Mouse (Mus musculus) heart, adult 8-10 months (tissue): ENCODE results near the gene Carmil1. TPM values are rescaled to one million over a fixed set of nuclear protein-coding genes. Genes with fewer than 3 reads are reported as not detected.
A peak's percentile ranks its signal among the peaks of the same experiment; 100 is the strongest.

Experiments used
- DNase-seq: peaks from one replicate; pipeline ENCODE4 v3.0.0; 2022; ENCODE audit warnings: low spot score
- total RNA-seq, 4 experiments: library from RNA; stranded (reverse); gene quantifications; 2 replicates each; pipeline ENCODE4 v1.2.4; 2022

The Carmil1 gene
- total RNA-seq, 4 experiments from 2014 or later, result 5.1 to 9.4 (median 7.1) TPM

DNA sequence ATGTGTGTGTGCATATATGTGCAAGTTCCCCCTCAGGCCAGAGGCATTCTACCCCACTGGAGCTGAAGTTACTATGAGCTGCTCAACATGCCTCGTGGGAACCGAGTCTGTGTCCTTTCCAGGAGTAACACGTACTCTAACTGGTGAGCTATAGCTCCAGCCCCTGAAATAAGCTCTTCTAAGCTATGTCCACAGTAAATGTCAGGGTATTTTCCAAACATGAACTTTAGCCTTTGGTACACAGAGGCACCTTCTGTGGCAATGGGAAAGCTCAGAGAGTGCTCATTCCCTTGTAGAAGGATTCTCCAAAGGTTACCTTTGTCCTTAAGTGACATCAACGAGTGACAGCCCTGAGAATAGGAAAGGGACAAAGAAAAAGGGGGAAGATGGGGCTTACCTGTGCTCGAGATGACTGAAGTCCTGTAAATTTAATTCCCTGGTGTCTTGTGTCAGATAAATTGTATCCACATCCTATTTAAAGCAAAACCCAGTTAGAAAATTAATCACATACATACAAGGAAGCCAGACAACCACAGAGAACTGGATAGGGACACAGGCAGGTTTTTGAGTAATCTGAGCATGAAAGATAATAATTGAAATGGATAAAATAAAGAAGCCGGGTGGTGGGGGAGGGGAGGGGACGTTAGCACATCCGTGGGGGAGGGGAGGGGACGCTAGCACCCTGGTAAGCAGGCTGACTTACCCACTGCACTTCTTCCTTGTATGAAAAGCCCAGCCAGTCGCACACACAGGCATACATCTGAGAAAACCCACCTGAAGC is 126.1 kb downstream of the Carmil1 start:
- DNase-seq, result no peak

DNA sequence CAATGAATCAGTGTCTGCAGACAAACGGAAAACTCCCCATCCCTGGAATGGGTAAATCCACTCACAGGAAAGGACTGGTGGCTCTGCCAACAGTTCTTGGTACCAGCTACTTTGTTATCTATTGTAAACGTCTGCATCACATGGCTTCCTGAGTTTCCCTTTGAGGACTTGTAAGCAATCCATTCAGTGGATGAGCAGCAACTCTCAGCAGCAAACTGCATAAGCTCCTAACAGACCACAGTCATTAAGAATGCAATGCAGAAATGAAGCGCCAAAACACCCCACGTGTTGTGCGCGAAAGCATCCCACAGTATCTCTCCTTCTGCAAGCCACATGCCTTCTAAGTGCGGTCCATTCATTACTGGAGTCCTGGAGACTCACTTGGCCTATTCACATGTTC is 128.0 kb downstream of the Carmil1 start:
- DNase-seq, result no peak

DNA sequence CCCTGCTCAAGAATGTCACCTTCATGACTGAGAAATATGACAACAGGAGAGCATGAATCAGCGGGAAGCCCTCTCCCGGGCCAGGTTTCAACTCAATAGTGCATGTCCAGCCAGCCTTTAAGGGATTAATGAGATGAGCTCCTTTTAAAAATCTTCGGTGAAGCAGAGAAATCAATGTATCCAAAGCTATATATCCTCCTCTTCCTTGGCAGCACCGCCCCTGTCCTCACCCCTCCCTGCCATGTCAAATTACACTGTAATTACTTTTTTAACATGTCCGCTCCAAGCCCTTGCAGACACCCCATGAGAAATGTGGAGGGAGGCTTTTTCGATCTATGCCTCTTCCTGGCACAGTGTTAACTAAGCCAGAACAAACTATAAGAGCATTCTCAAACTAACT is 129.3 kb downstream of the Carmil1 start:
- DNase-seq, result no peak

DNA sequence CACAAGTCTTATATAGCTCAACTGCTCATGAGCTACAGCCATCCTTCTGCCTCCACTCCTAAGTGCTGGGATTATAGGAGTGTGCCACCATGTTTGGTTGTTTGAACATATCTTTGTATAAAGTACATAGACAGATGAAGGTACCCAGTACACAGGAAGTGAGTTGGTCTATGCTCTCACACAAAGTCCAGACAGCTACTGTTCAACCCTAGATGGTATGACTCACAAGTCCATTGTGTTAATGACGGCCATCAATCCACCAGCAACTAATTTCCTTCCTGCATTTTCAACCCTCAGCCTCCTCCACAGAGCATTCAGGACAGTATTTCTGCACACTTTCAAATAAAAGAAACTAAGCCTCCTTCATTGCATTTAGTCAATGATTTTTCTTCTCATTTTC is 132.0 kb downstream of the Carmil1 start:
- DNase-seq, result no peak

DNA sequence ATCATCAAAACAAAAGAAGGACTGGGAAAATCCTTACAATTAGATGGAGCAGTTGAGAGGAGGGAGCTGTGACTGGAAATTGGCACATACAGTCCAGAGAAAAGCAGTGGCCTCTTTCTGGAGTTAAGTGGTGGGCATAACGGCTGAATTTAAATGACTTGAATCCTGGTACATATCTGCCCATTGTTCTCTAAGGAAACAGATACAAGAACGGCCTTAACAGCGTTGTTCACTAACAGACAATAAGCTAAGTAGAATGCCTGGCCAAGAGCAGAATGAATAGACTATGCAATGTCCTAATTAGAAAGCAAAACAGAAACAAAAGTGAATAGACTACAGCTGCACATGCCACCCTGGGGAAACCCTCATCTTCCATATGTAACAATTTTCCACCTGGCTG is 133.6 kb downstream of the Carmil1 start:
- DNase-seq, result no peak

DNA sequence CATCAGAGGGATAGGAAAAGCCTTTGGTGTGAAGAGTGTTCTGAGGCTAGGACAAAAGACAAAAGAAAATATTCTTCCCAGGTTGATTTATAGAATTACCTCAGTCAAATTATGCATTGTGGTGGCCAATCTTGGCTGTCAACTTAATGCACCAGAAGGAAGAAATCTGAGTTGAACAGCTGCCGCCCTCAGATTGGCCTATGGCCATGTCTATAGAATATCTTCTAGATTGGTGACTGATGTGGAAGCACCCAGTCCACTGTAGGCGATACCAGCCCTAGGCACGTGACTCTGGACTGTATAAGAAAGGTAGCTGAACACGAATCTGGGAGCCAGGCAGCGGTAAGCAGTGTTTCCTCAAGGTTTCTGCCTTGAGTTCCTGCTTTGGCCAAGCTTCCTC is 134.1 kb downstream of the Carmil1 start:
- DNase-seq, result no peak

DNA sequence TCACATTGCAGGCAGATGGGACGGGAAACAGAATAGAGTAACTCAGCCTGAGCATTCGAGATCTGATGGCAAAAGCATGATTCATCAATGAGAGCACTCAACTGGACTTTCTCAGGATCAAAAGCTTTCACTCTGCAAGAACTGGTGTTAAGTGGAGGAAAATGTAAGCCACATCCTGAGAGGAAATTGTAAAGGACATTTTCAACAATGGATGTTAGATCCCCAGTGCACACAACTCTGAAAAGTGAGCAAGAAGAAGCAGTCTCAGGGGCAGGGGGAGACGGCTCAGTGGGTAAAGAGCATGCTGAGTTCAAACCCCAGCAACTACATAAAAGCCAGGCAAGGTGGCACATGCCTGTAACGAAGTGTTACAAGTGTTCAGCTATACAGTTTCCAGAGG is 135.7 kb downstream of the Carmil1 start:
- DNase-seq, result no peak

DNA sequence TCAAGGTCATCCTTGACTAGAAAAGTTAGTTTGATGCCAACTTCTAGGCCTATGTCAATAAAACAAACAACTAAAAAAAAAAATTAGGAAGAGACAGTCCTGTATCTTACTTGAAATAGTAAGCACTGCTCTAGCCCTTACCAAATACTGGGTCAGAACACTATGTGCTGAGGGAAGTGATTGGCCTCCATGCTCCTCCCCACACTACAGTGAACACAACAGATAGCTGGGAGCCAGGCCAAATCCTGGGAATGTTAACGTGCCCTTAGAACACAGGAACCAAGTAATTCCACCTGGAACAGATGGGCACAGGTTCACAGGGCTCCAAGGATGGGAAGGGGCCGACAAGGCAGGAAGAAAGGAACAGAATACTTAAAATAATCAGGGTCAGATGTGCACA is 136.5 kb downstream of the Carmil1 start:
- DNase-seq, result peak; percentile 11

DNA sequence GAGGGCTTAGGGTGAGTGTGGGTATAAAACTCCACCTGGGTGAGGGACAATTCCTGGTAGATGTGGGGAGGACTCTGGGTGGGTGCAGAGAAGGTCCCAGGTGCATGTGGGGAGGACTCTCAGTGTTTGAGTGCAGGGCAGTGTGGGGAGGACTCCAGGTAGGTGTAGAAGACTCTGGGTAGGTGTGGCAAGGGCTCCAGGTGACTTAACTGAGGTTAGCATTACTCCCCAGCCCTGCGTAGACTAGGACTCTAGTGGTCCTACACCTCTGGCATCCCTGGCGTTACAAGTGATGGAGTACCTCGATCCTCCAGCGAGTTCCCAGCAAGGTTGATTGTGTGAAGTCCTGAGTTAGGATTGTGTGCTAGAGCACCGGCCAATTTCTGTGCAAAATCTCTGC is 143.8 kb downstream of the Carmil1 start:
- no peak for DNase-seq

DNA sequence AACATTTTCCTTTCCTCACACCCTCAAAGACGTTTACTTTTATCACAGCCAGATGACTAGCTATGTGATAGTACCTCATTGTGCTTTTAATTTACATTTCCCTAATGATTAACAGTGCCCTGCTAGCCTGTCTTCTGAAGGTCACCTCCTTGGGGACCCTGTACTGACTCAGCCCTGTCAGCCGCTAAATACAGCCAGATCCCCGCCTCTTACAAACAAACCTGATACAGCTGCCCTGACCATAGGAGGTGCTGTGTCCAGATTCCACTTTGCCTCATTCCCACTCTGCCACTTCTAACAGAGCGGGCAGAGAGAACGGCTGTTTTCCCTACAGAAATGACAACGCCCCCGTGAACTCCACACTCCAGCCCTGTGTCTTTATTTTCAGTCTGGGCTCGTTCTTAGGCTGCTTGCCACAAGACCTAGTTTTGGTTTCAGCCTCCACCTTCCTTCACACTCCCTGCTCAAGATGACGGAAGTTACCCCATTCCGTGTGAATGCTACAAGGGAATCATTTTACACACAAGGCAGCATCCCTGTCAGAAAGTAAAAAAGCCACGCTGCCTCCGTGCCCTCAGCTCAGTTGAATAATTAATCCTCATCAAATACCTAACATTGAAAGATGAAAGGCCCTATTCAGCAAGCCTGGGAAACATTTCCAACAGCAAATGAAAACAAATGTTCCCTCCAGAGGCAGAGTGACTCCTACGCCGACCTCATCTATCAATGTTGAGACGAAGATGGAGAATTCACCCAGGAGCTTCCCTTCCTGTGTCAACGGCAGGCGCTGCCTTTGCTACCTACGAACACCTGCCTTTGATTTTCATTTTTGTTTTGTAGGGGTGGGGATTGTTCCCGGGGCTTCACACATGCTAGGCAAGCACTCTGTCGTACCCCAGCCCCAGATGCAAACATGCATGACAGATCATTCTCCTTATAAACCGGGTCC is 145.0 kb downstream of the Carmil1 start:
- DNase-seq, result peak; percentile 16

DNA sequence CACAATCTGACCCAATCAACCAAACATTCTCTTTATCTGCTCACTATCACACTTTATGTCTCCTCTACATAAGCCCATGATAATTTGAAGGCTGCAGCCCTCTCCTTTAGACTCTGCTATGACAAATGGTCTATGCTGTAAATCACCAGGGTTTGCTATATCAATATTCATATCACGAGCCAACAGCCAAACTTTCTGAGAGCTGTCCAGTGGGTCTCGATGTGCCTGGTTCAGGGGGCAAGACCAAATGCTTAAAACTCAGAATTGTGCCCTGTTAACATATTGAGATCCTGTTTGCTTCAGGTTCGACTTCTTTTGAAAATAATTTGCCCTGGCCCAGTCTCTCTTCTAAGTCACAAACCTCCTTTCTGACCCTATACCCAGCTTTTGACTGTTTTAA is 147.7 kb downstream of the Carmil1 start:
- no peak for DNase-seq

DNA sequence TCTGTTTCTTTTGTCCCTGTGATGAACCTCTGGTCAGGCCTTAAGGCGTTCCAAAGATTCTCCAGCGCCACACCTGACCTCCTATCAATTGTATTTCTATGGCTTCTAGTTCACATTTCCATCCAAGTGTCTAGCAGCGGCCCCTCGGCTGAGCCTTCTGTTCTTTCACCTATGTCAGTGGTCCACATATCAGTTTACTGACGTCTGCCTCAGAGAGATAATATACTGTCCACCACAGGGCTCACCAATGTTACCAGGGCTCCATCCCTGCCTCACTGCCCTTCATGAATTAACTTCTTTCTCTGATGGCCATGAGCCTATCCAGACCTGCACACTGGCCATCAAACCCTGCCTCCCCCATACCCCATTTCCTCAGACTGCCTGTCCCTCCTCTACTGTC is 149.3 kb downstream of the Carmil1 start:
- no peak for DNase-seq

DNA sequence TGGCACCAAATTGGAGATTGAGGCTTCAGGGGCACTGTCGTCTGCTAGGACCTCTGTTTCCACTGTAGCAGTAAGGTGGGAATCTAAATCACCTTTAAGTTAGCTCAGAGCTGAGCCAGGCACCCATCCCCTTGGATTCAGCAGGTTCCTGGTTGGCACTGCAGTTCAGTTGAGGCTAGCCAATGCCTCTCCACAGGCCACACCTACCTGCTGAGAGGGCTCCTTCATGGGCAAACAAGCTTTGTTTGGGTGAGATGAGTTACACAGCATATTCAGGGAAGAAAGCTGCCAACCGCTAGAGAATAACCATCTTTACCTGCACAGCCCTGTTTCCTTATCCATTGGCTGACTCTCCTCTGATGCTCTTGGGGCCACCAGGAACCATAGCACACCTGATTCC is 149.9 kb downstream of the Carmil1 start:
- DNase-seq, result no peak

DNA sequence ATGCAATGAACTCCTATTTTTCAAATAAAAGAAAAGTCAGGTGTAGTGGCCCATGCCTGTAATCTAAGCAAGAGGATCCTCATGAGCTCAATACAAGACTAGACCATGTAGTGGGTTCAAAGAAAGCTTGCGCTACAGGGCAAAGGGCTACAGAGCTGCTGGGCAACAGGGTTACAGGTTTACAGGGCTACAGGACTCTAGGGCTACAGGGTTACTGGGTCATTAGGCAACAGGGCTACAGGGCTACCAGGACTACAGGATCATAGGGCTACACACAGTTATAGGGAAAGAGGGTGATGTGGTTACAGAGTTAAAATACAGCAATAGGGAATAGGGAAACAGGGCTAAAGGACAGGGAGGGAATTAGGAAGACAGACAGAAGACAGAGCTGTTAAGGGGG is 151.9 kb downstream of the Carmil1 start:
- no peak for DNase-seq

DNA sequence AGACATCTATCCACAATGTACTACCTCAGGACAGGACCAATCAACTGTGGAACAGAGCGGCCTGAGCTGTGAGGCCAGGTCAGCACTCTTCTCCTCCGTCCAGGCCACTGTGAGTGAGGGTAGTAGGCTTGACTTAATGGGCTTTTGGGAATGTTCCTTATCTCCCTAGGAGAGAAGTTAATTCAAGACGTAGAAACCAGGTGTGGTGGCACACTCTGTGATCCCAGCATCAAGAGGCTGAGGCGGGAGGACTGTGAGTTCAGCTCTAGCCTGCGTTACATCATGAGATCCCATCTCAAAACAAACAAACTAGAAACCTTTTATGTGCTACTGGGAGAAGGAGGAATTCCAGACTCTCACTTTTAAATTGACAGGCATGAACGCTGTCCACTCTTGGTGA is 154.7 kb downstream of the Carmil1 start:
- DNase-seq, result no peak

DNA sequence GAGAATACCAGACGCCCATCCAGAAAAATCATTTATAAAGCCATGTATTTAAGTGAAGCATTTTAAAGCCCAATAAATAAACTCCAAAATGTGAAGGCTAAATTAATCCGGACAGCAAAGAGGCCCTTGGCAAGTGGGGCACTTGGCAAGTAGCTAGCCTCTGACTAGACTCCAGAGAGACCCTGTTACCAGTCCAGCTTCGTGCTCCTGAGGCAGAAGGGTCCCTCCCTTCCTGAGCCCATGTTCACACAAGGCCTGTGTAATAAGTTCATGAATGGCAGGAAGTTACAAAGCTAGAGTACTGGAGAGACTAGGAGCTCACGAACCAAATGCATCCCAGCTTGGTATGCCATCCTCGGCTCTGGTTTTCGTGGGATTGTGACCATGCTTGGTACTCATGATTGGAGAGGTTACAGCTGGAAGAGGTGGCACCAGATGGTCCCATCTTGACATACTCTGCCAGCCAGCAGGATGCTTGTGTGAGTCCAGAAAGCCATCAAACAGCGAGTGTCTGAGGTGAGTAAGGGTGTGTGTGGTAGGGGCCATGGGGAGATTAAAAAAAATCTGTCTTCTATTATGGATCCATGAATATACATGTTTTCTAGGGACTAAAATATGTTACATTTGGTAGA is 163.3 kb downstream of the Carmil1 start:
- DNase-seq, result no peak

DNA sequence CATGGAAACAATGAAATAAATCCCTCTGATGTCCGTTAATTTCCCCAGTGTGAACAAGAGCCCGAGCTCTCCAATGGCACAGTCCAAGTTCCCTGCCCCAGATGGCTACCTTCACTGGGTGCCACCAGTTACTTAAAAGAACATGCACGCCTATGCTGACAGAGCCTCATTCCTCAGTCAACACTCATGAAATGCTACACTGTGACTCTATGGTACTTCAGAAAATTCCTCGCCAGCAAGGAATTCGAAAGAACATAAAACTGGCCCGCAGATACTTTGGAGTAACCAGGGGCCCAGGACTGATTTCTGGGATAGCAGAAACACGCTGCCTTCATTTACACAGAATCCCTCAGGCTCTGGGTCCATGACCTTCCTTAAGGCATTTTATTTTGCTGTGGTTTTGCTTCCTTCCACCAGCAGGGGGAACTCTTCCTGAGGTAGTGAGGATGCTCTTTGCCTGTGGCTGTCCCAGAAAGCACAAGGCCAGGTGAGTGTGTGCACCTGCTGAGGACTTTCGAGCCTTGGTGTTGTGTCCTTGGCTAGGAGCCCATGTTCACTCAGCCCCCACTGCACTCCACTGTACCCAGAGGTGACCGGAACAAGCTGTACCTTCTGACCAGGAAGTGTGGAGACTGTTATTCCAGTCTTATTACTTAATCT is 167.8 kb downstream of the Carmil1 start:
- DNase-seq, result peak; percentile 42

DNA sequence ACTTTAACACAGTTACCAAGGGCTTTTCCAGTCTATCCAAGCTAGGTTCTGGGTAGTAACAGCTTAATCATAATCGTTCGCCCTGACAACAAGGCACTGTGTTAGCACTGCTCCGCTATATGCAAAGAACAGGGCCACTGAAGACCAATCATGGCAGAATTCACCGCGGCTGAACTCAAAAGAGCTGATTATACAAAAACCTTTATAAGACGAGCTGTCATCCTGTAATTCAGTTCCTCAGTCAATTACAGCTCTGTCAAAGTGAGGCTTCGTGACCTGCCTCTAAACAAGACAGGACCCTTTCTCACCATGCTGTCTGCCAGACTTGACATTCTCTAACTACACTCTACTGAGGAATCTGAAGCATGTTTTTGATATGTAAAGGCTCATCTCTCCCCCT is 170.3 kb downstream of the Carmil1 start:
- DNase-seq, result no peak

DNA sequence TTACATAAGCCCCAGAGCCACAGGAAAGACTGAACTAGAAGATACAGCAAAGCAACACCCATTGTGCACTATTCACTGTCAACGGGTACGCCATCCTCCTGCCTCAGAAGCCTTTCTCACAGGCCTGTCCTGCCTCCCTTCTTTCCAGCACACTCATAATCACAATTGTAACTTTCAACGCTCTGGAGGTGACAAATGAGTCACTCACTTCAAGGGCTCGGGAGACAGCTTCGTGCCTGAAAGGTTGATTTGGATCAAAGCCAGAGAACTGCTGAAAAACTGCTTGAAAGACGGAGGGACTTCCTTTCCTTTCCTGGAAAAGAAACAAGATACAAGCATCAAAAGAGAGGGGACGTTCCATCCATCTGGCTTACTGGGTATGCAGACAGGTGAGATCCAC is 172.3 kb downstream of the Carmil1 start:
- DNase-seq, result no peak

DNA sequence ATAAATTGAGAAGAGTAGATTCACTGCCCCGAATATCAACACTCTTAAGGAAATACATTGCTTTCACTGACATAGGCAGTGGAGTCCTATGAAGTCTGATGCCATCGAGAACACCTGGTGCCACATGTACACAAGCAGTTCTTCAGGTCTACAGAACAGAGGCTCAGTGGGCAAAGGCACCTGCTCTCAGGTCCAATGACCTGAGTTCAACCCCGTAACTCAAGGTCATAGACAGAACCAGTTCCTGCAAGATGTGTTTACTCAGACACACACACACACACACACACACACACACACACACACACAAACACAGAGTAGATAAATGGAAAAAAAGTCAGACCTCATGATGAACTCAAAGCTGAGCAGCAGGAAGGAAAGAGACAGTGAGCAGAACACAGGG is 173.5 kb downstream of the Carmil1 start:
- no peak for DNase-seq

DNA sequence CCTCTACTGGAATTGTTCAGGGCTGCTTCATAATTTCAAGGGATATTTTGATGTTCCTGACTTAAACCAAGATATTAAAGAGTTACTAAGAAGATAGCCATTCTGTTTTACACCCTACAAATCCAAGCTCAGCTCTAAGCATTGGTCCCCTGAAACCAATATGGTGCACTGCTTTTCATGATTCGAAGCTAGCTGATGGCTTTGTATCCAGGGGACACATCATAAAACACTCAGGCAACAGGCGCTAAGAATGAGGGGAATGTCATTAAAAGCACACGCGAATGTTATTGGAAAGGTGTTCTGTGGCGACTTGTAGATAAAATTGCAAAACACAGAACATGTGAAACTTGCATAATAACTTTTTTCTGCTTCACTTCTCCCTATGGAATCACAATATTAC is 174.8 kb downstream of the Carmil1 start:
- no peak for DNase-seq

DNA sequence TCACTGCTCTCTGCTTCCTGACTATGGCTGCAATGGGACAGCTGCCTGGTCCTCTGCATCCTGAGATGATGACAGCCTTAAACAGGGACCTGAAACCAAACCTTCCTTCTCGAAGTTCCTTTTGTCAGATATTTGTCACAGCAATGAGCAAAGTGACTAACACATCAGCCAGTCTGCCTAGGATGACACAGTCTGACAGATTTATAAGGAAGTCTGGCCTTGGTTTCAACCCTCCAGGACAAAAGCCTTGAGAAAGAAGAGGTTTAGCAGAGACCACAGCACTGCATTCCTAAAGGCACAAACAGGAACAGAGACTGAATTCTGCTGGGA is 175.3 kb downstream of the Carmil1 start:
- DNase-seq, result no peak
